Mouse (Mus musculus) megakaryocyte progenitor cell, adult 5-6 weeks (primary cell): ENCODE results near the gene Krtap19-9b. TPM values are rescaled to one million over a fixed set of nuclear protein-coding genes. Genes with fewer than 3 reads are reported as not detected.

ENCODE experiments used
- ATAC-seq: replicated peaks from 2 replicates; pipeline ENCODE4 v1.8.0; 2016; ENCODE audit warnings: mild to moderate bottlenecking, moderate TSS enrichment, inconsistent platforms; ENCODE audit not compliant: poor library complexity
- total RNA-seq, 2 experiments: library from RNA; stranded (forward) in 1 of 2; stranded (reverse) in 1 of 2; fragments of 157-497, 149-512 nt in 1 of 2; fragments of 200-1000 nt in 1 of 2; gene quantifications; 2 replicates each; pipeline versions ENCODE4 v1.2.3 to v1.2.4; 2015 to 2017

The Krtap19-9b gene
- total RNA-seq (2015) (not detected in 2 replicates), total RNA-seq (2017) (not detected in 2 replicates)

- ATAC-seq = no peak
Observed at GRCm38 (mm10) chr16:88932165-88932564, at the start of gene Krtap19-9b. TSS of gene Krtap19-9b (minus strand) at chr16:88932265.

- no peak for ATAC-seq
Observed at GRCm38 (mm10) chr16:88962773-88963172, 30.7 kb upstream of the Krtap19-9b start, which contains the start of gene Krtap16-3. TSS of gene Krtap16-3 (minus strand) at chr16:88962873.

- no peak for ATAC-seq
Observed at GRCm38 (mm10) chr16:88941106-88941505, 9.0 kb upstream of the Krtap19-9b start.

GRCm38 (mm10) chr16:88938252-88938651, 6.2 kb upstream of the Krtap19-9b start:
- peak; percentile 37; the same call in 1 of the 2 replicates for ATAC-seq

GRCm38 (mm10) chr16:88896357-88896756, 35.7 kb downstream of the Krtap19-9b start, which contains the start of gene Krtap19-5:
TSS of gene Krtap19-5 (minus strand) at chr16:88896457.
- no peak for ATAC-seq

- no peak for ATAC-seq
Observed at GRCm38 (mm10) chr16:88886870-88887269, 45.2 kb downstream of the Krtap19-9b start.

GRCm38 (mm10) chr16:88884989-88885388, 47.1 kb downstream of the Krtap19-9b start, which contains the start of gene Krtap19-4:
TSS of gene Krtap19-4 (minus strand) at chr16:88885089.
- ATAC-seq = no peak

Other genes with a start within 250 kb of the Krtap19-9b start
- not detected in 2 replicates for gene 2310061N02Rik, start 224.3 kb downstream of the Krtap19-9b start, total RNA-seq (2015)
- gene 2310061N02Rik, start 224.3 kb downstream of the Krtap19-9b start, total RNA-seq (2017) = not detected in 2 replicates
- gene Krtap13-1, start 203.4 kb downstream of the Krtap19-9b start, total RNA-seq (2015) = not detected in 2 replicates
- not detected in 2 replicates for gene Krtap13-1, start 203.4 kb downstream of the Krtap19-9b start, total RNA-seq (2017)
- gene Krtap13, start 180.6 kb downstream of the Krtap19-9b start, total RNA-seq (2015) = not detected in 2 replicates
- not detected in 2 replicates for gene Krtap13, start 180.6 kb downstream of the Krtap19-9b start, total RNA-seq (2017)
- not detected in 2 replicates for gene 2310034C09Rik, start 173.4 kb downstream of the Krtap19-9b start, total RNA-seq (2015)
- not detected in 2 replicates for gene 2310034C09Rik, start 173.4 kb downstream of the Krtap19-9b start, total RNA-seq (2017)
- gene 2310057N15Rik, start 158.1 kb downstream of the Krtap19-9b start, total RNA-seq (2015) = not detected in 2 replicates
- gene 2310057N15Rik, start 158.1 kb downstream of the Krtap19-9b start, total RNA-seq (2017) = not detected in 2 replicates
- gene Gm5965, start 154.4 kb downstream of the Krtap19-9b start, total RNA-seq (2015) = not detected in 2 replicates
- gene Gm5965, start 154.4 kb downstream of the Krtap19-9b start, total RNA-seq (2017) = not detected in 2 replicates
- not detected in 2 replicates for gene Gm20741, start 120.0 kb downstream of the Krtap19-9b start, total RNA-seq (2015)
- gene Gm20741, start 120.0 kb downstream of the Krtap19-9b start, total RNA-seq (2017) = not detected in 2 replicates
- not detected in 2 replicates for gene Krtap15, start 112.0 kb downstream of the Krtap19-9b start, total RNA-seq (2015)
- not detected in 2 replicates for gene Krtap15, start 112.0 kb downstream of the Krtap19-9b start, total RNA-seq (2017)
- not detected in 2 replicates for gene Krtap14, start 106.1 kb downstream of the Krtap19-9b start, total RNA-seq (2015)
- gene Krtap14, start 106.1 kb downstream of the Krtap19-9b start, total RNA-seq (2017) = not detected in 2 replicates
- gene Krtap19-1, start 62.9 kb downstream of the Krtap19-9b start, total RNA-seq (2015) = not detected in 2 replicates
- not detected in 2 replicates for gene Krtap19-1, start 62.9 kb downstream of the Krtap19-9b start, total RNA-seq (2017)
- not detected in 2 replicates for gene Krtap19-2, start 58.0 kb downstream of the Krtap19-9b start, total RNA-seq (2015)
- not detected in 2 replicates for gene Krtap19-2, start 58.0 kb downstream of the Krtap19-9b start, total RNA-seq (2017)
- gene Krtap19-3, start 54.2 kb downstream of the Krtap19-9b start, total RNA-seq (2015) = not detected in 2 replicates
- not detected in 2 replicates for gene Krtap19-3, start 54.2 kb downstream of the Krtap19-9b start, total RNA-seq (2017)
- not detected in 2 replicates for gene Krtap19-4, start 47.2 kb downstream of the Krtap19-9b start, total RNA-seq (2015)
- not detected in 2 replicates for gene Krtap19-4, start 47.2 kb downstream of the Krtap19-9b start, total RNA-seq (2017)
- gene Krtap19-5, start 35.8 kb downstream of the Krtap19-9b start, total RNA-seq (2015) = not detected in 2 replicates
- not detected in 2 replicates for gene Krtap19-5, start 35.8 kb downstream of the Krtap19-9b start, total RNA-seq (2017)
- gene Krtap16-3, start 30.6 kb upstream of the Krtap19-9b start, total RNA-seq (2015) = not detected in 2 replicates
- not detected in 2 replicates for gene Krtap16-3, start 30.6 kb upstream of the Krtap19-9b start, total RNA-seq (2017)
- gene Krtap22-2, start 78.5 kb upstream of the Krtap19-9b start, total RNA-seq (2015) = not detected in 2 replicates
- not detected in 2 replicates for gene Krtap22-2, start 78.5 kb upstream of the Krtap19-9b start, total RNA-seq (2017)
- gene Gm10229, start 83.0 kb upstream of the Krtap19-9b start, total RNA-seq (2015) = not detected in 2 replicates
- not detected in 2 replicates for gene Gm10229, start 83.0 kb upstream of the Krtap19-9b start, total RNA-seq (2017)
- gene Krtap6-1, start 99.4 kb upstream of the Krtap19-9b start, total RNA-seq (2015) = not detected in 2 replicates
- not detected in 2 replicates for gene Krtap6-1, start 99.4 kb upstream of the Krtap19-9b start, total RNA-seq (2017)
- not detected in 2 replicates for gene Gm10228, start 109.2 kb upstream of the Krtap19-9b start, total RNA-seq (2015)
- not detected in 2 replicates for gene Gm10228, start 109.2 kb upstream of the Krtap19-9b start, total RNA-seq (2017)
- not detected in 2 replicates for gene Krtap6-5, start 115.6 kb upstream of the Krtap19-9b start, total RNA-seq (2015)
- gene Krtap6-5, start 115.6 kb upstream of the Krtap19-9b start, total RNA-seq (2017) = not detected in 2 replicates
- gene 1110025L11Rik, start 131.7 kb upstream of the Krtap19-9b start, total RNA-seq (2015) = not detected in 2 replicates
- gene 1110025L11Rik, start 131.7 kb upstream of the Krtap19-9b start, total RNA-seq (2017) = not detected in 2 replicates
- gene Krtap6-3, start 151.8 kb upstream of the Krtap19-9b start, total RNA-seq (2015) = not detected in 2 replicates
- not detected in 2 replicates for gene Krtap6-3, start 151.8 kb upstream of the Krtap19-9b start, total RNA-seq (2017)
- not detected in 2 replicates for gene Gm6358, start 208.6 kb upstream of the Krtap19-9b start, total RNA-seq (2015)
- not detected in 2 replicates for gene Gm6358, start 208.6 kb upstream of the Krtap19-9b start, total RNA-seq (2017)
- gene Gm10061, start 218.8 kb upstream of the Krtap19-9b start, total RNA-seq (2015) = not detected in 2 replicates
- gene Gm10061, start 218.8 kb upstream of the Krtap19-9b start, total RNA-seq (2017) = not detected in 2 replicates
- not detected in 2 replicates for gene Gm9789, start 225.7 kb upstream of the Krtap19-9b start, total RNA-seq (2015)
- not detected in 2 replicates for gene Gm9789, start 225.7 kb upstream of the Krtap19-9b start, total RNA-seq (2017)
- not detected in 2 replicates for gene Gm7735, start 237.2 kb upstream of the Krtap19-9b start, total RNA-seq (2015)
- not detected in 2 replicates for gene Gm7735, start 237.2 kb upstream of the Krtap19-9b start, total RNA-seq (2017)
- gene 1110057P08Rik, start 242.5 kb upstream of the Krtap19-9b start, total RNA-seq (2015) = not detected in 2 replicates
- not detected in 2 replicates for gene 1110057P08Rik, start 242.5 kb upstream of the Krtap19-9b start, total RNA-seq (2017)